Mouse (Mus musculus) stomach, embryonic 14.5 days (tissue): ENCODE results near the gene Otop1. TPM values are rescaled to one million over a fixed set of nuclear protein-coding genes. Genes with fewer than 3 reads are reported as not detected.

Experiments used
- ATAC-seq: fragments of 200-750 bp; cut with Nextera tagmentation; 2 replicates; pipeline ENCODE4 v1.8.0; 2017; ENCODE audit warnings: low read depth, moderate TSS enrichment; ENCODE audit not compliant: insufficient number of reproducible peaks, insufficient read depth, low FRiP score
- H3K27ac ChIP-seq: fragments of 300-500 bp; sonication (generic); 2 replicates; pipeline ENCODE4 v1.5.1; 2014; ENCODE audit warnings: mild to moderate bottlenecking, low read length, moderate library complexity, mixed read lengths
- H3K27me3 ChIP-seq: fragments of 300-500 bp; sonication (generic); 2 replicates; pipeline ENCODE4 v1.6.1; 2014; ENCODE audit warnings: low read length, control low read depth, mixed read lengths; ENCODE audit not compliant: control insufficient read depth, insufficient read depth
- H3K36me3 ChIP-seq: fragments of 300-500 bp; sonication (generic); 2 replicates; pipeline ENCODE4 v1.6.1; 2014; ENCODE audit warnings: mild to moderate bottlenecking, control low read depth, low read length, moderate library complexity, mixed read lengths; ENCODE audit not compliant: control insufficient read depth, insufficient read depth
- H3K4me1 ChIP-seq: fragments of 300-500 bp; sonication (generic); 2 replicates; pipeline ENCODE4 v1.6.1; 2014; ENCODE audit warnings: low read length, control low read depth, mixed read lengths; ENCODE audit not compliant: control insufficient read depth, insufficient read depth
- H3K4me2 ChIP-seq: fragments of 300-500 bp; sonication (generic); replicated peaks from 2 replicates; pipeline ENCODE4 v1.6.1; 2014; ENCODE audit warnings: low read depth, low read length, control low read depth
- H3K4me3 ChIP-seq: fragments of 300-500 bp; sonication (generic); 2 replicates; pipeline ENCODE4 v1.5.1; 2014; ENCODE audit warnings: low read depth, low read length, control low read depth
- H3K9ac ChIP-seq: fragments of 300-500 bp; sonication (generic); replicated peaks from 2 replicates; pipeline ENCODE4 v1.6.1; 2014; ENCODE audit warnings: low read depth, mild to moderate bottlenecking, control low read depth, low read length, moderate library complexity, mixed read lengths
- H3K9me3 ChIP-seq: fragments of 300-500 bp; sonication (generic); 2 replicates; pipeline ENCODE4 v1.6.1; 2016; ENCODE audit warnings: low read depth, low read length, control low read depth; ENCODE audit not compliant: control insufficient read depth
- WGBS: fragments of 180-500 bp; shearing (Covaris S2); extraction: QIAGEN DNeasy Blood & Tissue Kit; methylation state at CpG from one replicate; pipeline ENCODE4 v1.1.7; 2014; 5-methylcytosine and 5-hydroxymethylcytosine counted together
- polyA plus RNA-seq: library from polyadenylated mRNA; unstranded; fragments of >200 nt; fragmentation: Nextera tagmentation; extraction: Ambion mirVana; gene quantifications from 2 replicates; pipeline ENCODE4 v1.2.1, GENCODE M21; 2014

The Otop1 gene
- polyA plus RNA-seq, 1 experiment from 2014 or later: not detected

DNA sequence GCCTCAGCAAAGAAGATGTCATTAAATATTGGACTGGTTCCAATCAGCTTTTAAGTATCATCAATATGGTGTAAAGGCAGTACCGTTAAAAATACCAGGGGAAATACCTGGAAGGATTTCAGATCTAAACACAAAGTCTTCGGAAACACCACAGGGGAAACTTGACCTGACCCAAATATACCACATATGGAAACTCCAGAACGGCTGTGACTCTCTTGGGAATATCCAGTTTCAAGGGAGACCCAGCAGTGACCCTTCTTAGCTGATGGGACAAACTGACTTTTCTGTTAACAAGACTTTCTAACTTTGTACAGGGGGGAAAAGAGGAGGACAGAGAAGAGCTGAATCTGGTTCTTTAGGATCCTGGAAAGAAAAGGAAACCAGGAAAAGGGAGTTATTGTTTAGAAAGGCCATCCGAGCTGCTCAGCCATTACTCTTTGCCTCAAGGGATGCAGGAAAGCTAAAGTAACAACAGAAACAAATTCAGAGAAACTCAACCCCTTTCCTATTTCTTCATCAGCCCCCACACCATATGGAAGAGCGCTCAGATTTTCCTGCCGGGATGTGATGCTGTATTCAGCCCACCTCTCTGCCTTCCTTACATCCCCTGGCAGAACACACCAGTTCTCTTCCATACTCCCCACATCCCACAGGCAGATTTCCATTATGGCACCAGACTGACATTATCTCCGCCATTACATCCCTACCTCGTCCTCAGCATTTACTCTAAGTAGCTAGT is 17.6 kb upstream of the Otop1 start:
- no peak overlapping the region for H3K4me2 ChIP-seq
- no peak for ATAC-seq
- peaks cover 9% of the 10 kb centered on the region for H3K36me3 ChIP-seq
- peaks cover 4% of the 10 kb centered on the region; the same call in 1 of the 2 replicates for H3K4me1 ChIP-seq
- no peak overlapping the region for H3K9ac ChIP-seq
- WGBS: 80% methylated on average over 8 of the region's 8 CpGs
- no peaks in the 10 kb centered on the region for H3K27me3 ChIP-seq
- no peak overlapping the region for H3K27ac ChIP-seq
- no peak overlapping the region for H3K4me3 ChIP-seq
- H3K9me3 ChIP-seq: no peaks in the 10 kb centered on the region

DNA sequence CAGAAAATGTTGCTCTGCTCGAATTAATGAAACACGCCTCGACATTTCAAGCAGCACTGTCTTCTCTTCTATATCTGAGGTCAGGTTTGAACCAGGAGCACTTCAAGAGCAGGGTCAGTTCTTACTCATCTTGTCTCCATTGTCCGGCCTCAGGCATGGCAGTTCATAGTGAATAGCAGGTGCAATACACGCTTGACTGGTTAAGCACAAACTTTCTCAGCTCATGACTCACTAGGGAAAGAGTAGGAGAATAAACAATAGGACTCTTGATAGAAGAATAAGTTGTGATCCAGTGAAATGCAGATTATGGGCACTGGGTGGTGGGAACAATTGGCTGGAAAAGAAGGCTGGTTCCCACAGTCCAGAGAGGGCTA is 17.0 kb upstream of the Otop1 start:
- H3K9me3 ChIP-seq: no peaks in the 10 kb centered on the region
- 91% methylated on average over 5 of the region's 5 CpGs for WGBS
- ATAC-seq: no peak
- H3K36me3 ChIP-seq: peaks cover 15% of the 10 kb centered on the region
- H3K4me3 ChIP-seq: no peak overlapping the region
- H3K9ac ChIP-seq: no peak overlapping the region
- H3K27ac ChIP-seq: no peak overlapping the region
- peaks cover 4% of the 10 kb centered on the region; the same call in 1 of the 2 replicates for H3K4me1 ChIP-seq
- H3K4me2 ChIP-seq: no peak overlapping the region
- H3K27me3 ChIP-seq: no peaks in the 10 kb centered on the region

GRCm38 (mm10) chr5:38259455-38260106 is 16.2 kb upstream of the Otop1 start:
- no peaks in the 10 kb centered on the region for H3K9me3 ChIP-seq
- no peaks in the 10 kb centered on the region for H3K27me3 ChIP-seq
- WGBS: 41% methylated on average over 9 of the region's 9 CpGs
- H3K4me1 ChIP-seq: peaks cover 4% of the 10 kb centered on the region; the same call in 1 of the 2 replicates
- peaks cover 23% of the 10 kb centered on the region for H3K36me3 ChIP-seq
- H3K4me3 ChIP-seq: peak overlapping the region; percentile 79
- peak overlapping the region; percentile 86 for H3K27ac ChIP-seq
- peak overlapping the region; percentile 84 for H3K4me2 ChIP-seq
- peak; percentile 20; the same call in 1 of the 2 replicates for ATAC-seq
- H3K9ac ChIP-seq: peak overlapping the region; percentile 63

- H3K9me3 ChIP-seq: no peaks in the 10 kb centered on the region
- H3K9ac ChIP-seq: peak within 1 kb of the TSS; percentile 63
- H3K4me1 ChIP-seq: peaks cover 4% of the 10 kb centered on the region; the same call in 1 of the 2 replicates
- peak within 1 kb of the TSS; percentile 79 for H3K4me3 ChIP-seq
- H3K27me3 ChIP-seq: no peaks in the 10 kb centered on the region
- WGBS: under 1% methylated on average over 40 of the region's 40 CpGs
- peak; percentile 74 for ATAC-seq
- peak within 1 kb of the TSS; percentile 86 for H3K27ac ChIP-seq
- H3K4me2 ChIP-seq: peak within 1 kb of the TSS; percentile 84
- peaks cover 29% of the 10 kb centered on the region for H3K36me3 ChIP-seq
Observed at GRCm38 (mm10) chr5:38260107-38260682, 15.6 kb upstream of the Otop1 start, which contains the start of gene Tmem128. Gene Tmem128, plus strand, starts transcription at chr5:38260185.

DNA sequence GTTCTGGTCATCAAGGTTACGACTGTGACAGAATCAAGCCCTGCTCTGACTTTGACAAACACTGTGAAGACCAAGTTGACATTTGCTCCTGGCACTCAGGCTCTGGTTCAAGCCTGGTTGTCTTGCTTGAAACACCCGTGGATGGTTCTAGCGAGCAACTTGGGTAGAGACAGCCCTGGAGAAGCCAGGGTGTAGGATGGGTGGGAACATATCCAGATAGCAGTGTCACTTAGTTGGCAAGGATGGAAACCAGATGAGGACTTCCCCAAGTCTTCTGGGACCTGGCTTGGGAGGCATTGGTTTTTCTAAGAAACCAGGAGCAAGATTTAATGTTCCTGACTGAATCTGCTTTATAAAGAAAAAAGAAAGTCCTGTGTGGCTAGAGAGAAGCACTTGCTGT is 4.8 kb upstream of the Otop1 start:
- Histone ChIP-seq H3K36me3 (peaks cover 25% of the 10 kb centered on the region), H3K9me3 (no peaks in the 10 kb centered on the region), H3K9ac (no peak overlapping the region), H3K4me1 (no peaks in the 10 kb centered on the region), H3K4me3 (no peak overlapping the region), H3K27ac (no peak overlapping the region), H3K4me2 (no peak overlapping the region), H3K27me3 (peaks cover 17% of the 10 kb centered on the region; the same call in 1 of the 2 replicates)
- 89% methylated on average over 3 of the region's 3 CpGs for WGBS
- ATAC-seq: no peak

- Histone ChIP-seq H3K9ac (no peak overlapping the region), H3K27me3 (peaks cover 38% of the 10 kb centered on the region), H3K4me2 (no peak overlapping the region), H3K4me3 (no peak overlapping the region), H3K27ac (no peak overlapping the region), H3K36me3 (peaks cover 7% of the 10 kb centered on the region), H3K9me3 (no peaks in the 10 kb centered on the region), H3K4me1 (peaks cover 11% of the 10 kb centered on the region; the same call in 1 of the 2 replicates)
- ATAC-seq: no peak
- 87% methylated on average over 4 of the region's 4 CpGs for WGBS
Observed at GRCm38 (mm10) chr5:38273831-38274230, 1.9 kb upstream of the Otop1 start.

GRCm38 (mm10) chr5:38276451-38276850 is 679 bp downstream of the Otop1 start:
- H3K9me3 ChIP-seq: no peaks in the 10 kb centered on the region
- H3K27ac ChIP-seq: no peak overlapping the region
- peaks cover 11% of the 10 kb centered on the region; the same call in 1 of the 2 replicates for H3K4me1 ChIP-seq
- H3K9ac ChIP-seq: no peak overlapping the region
- H3K4me3 ChIP-seq: no peak overlapping the region; the same call in 1 of the 2 replicates
- no peaks in the 10 kb centered on the region for H3K36me3 ChIP-seq
- ATAC-seq: no peak
- 2% methylated on average over 19 of the region's 19 CpGs for WGBS
- H3K4me2 ChIP-seq: no peak overlapping the region
- H3K27me3 ChIP-seq: peaks cover 40% of the 10 kb centered on the region

GRCm38 (mm10) chr5:38277098-38277866 is 1.5 kb downstream of the Otop1 start:
- Histone ChIP-seq H3K4me3 (peak overlapping the region; percentile 19), H3K36me3 (no peaks in the 10 kb centered on the region), H3K4me1 (peaks cover 11% of the 10 kb centered on the region; the same call in 1 of the 2 replicates), H3K9ac (no peak overlapping the region), H3K4me2 (peak overlapping the region; percentile 37), H3K9me3 (no peaks in the 10 kb centered on the region), H3K27me3 (peaks cover 40% of the 10 kb centered on the region), H3K27ac (no peak overlapping the region)
- 1% methylated on average over 64 of the region's 65 CpGs for WGBS
- ATAC-seq: no peak
